Mouse (Mus musculus) limb, embryonic 14.5 days (tissue): ENCODE results near the gene Rbm4b. TPM values are rescaled to one million over a fixed set of nuclear protein-coding genes. Genes with fewer than 3 reads are reported as not detected.
"Not testable (repeated sequence)": the region's sequence is repeated elsewhere in the genome, so short reads cannot be mapped to it uniquely, and the experiment has no call there.

ENCODE experiments used
- ATAC-seq: fragments of 200-750 bp; cut with Nextera tagmentation; 2 replicates; pipeline ENCODE4 v1.8.0; 2017; ENCODE audit warnings: low read depth, moderate number of reproducible peaks, moderate TSS enrichment; ENCODE audit not compliant: low FRiP score
- DNase-seq: peaks from one replicate; pipeline ENCODE4 v3.0.0-alpha.2; 2015; ENCODE audit warnings: low spot score
- H3K27ac ChIP-seq: fragments of 300-500 bp; sonication (generic); replicated peaks from 2 replicates; pipeline ENCODE4 v1.5.1; 2014; ENCODE audit warnings: low read depth, mild to moderate bottlenecking, low read length, moderate library complexity, mixed read lengths
- H3K27me3 ChIP-seq: fragments of 300-500 bp; sonication (generic); 2 replicates; pipeline ENCODE4 v1.6.1; 2014; ENCODE audit warnings: low read length, mixed read lengths; ENCODE audit not compliant: control insufficient read depth, insufficient read depth
- H3K36me3 ChIP-seq: fragments of 300-500 bp; sonication (generic); 2 replicates; pipeline ENCODE4 v1.6.1; 2014; ENCODE audit warnings: mild to moderate bottlenecking, low read length, moderate library complexity, mixed read lengths; ENCODE audit not compliant: control insufficient read depth, insufficient read depth
- H3K4me1 ChIP-seq: fragments of 300-500 bp; sonication (generic); 2 replicates; pipeline ENCODE4 v1.6.1; 2014; ENCODE audit warnings: antibody characterized with exemption, low read length, mixed read lengths; ENCODE audit not compliant: control insufficient read depth, insufficient read depth
- H3K4me2 ChIP-seq: fragments of 300-500 bp; sonication (generic); replicated peaks from 2 replicates; pipeline ENCODE4 v1.6.1; 2014; ENCODE audit warnings: low read depth, mild to moderate bottlenecking, low read length, moderate library complexity; ENCODE audit not compliant: severe bottlenecking
- H3K4me3 ChIP-seq: fragments of 300-500 bp; sonication (generic); replicated peaks from 2 replicates; pipeline ENCODE4 v1.5.1; 2014; ENCODE audit warnings: low read length
- H3K9ac ChIP-seq: fragments of 300-500 bp; sonication (generic); 2 replicates; pipeline ENCODE4 v1.6.1; 2014; ENCODE audit warnings: mild to moderate bottlenecking, low read depth, low read length, moderate library complexity; ENCODE audit not compliant: severe bottlenecking
- H3K9me3 ChIP-seq: fragments of 300-500 bp; sonication (generic); 2 replicates; pipeline ENCODE4 v1.6.1; 2016; ENCODE audit warnings: low read length; ENCODE audit not compliant: control insufficient read depth
- POLR2A ChIP-seq: fragments of 200-500 bp; IDR thresholded peaks from 2 replicates; pipeline ENCODE4 v1.8.0; 2012; ENCODE audit warnings: inconsistent platforms, mild to moderate bottlenecking, moderate library complexity, borderline replicate concordance; ENCODE audit not compliant: insufficient read depth, insufficient read length; ENCODE audit errors: extremely low read depth
- WGBS: fragments of 180-500 bp; shearing (Covaris S2); extraction: QIAGEN DNeasy Blood & Tissue Kit; methylation state at CpG from one replicate; pipeline ENCODE4 v1.1.7; 2014; 5-methylcytosine and 5-hydroxymethylcytosine counted together
- polyA plus RNA-seq, 2 experiments: library from polyadenylated mRNA; depleted of rRNA in 1 of 2; stranded (reverse) in 1 of 2; unstranded in 1 of 2; fragments of >200 nt; fragmentation: Nextera tagmentation in 1 of 2; extraction: Ambion mirVana in 1 of 2; gene quantifications; 2 replicates each; pipeline versions ENCODE4 v1.2.1 to v1.2.3; 2012 to 2014

Gene Rbm4b
- polyA plus RNA-seq, 2 experiments, result 36.9 to 63.2 TPM

- peaks cover 21% of the 10 kb centered on the region for H3K4me1 ChIP-seq
- H3K4me2 ChIP-seq, result peak overlapping the region; percentile 93
- WGBS, result under 1% methylated on average over 14 of the region's 14 CpGs
- TF ChIP-seq POLR2A, result no peak
- H3K9ac ChIP-seq, result peak overlapping the region; percentile 88
- no peak for DNase-seq
- H3K9me3 ChIP-seq, result no peaks in the 10 kb centered on the region
- peak overlapping the region; percentile 91 for H3K4me3 ChIP-seq
- no peaks in the 10 kb centered on the region for H3K27me3 ChIP-seq
- no peaks in the 10 kb centered on the region; the same call in 1 of the 2 replicates for H3K36me3 ChIP-seq
- no peak for ATAC-seq
- H3K27ac ChIP-seq, result peak overlapping the region; percentile 95; the same call in 1 of the 2 replicates
These were observed 54.0 kb downstream of the Rbm4b start for GRCm38 (mm10) chr19:4810309-4810708.

GRCm38 (mm10) chr19:4810746-4811062, 54.4 kb downstream of the Rbm4b start:
- peak overlapping the region; percentile 88 for H3K9ac ChIP-seq
- DNase-seq (no peak), ATAC-seq (no peak)
- no peaks in the 10 kb centered on the region; the same call in 1 of the 2 replicates for H3K36me3 ChIP-seq
- TF ChIP-seq POLR2A, result no peak
- peak overlapping the region; percentile 93 for H3K4me2 ChIP-seq
- H3K9me3 ChIP-seq, result no peaks in the 10 kb centered on the region
- 0% methylated on average over 16 of the region's 17 CpGs for WGBS
- peaks cover 21% of the 10 kb centered on the region for H3K4me1 ChIP-seq
- H3K27ac ChIP-seq, result peak overlapping the region; percentile 95
- H3K4me3 ChIP-seq, result peak overlapping the region; percentile 91
- no peaks in the 10 kb centered on the region for H3K27me3 ChIP-seq

DNA sequence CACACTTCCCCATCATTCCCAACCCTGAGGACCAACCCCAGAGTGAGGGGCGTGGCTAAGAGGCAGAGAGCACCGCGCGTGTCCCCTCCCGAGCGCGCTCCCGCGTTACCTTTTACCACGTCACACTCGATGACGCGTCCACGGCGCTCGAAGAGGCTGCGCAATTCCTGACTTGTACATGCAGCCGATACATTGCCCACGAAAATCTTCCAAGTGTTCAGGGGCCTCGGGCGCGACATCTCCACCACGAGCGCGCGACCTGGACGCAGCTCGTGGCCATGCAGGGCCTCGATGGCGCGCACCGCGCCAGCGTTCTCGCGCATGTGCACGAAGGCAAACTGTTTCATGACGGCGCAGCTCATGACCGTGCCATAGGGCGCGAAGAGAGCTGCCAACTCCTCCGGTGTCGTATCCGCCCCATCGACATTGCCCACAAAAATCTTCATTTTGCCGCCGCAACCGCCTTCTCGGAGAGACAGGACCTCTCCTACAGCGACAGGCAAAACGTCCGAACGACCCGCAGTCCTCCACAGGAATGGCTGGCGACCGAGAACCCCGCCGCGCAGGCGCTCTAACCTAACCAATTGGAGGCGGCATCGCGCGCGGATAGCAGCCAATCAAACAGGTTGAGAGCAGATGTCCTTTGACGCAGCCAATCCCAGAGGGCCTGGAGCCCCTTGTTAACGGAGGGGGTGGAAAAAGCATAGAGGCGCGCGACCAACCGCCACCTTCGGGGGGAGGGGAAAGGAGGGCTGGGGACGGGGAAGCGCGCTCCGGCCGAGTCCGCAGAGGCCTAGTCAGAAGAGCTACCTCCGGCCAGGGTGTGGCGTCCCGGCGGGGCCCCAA, 55.0 kb downstream of the Rbm4b start, which contains the start of the genes Gm21992 and Rbm14:
Gene Gm21992, minus strand, starts transcription at position 550 of the 846 bp plus-strand sequence.
Gene Rbm14, minus strand, starts transcription at position 572 of the 846 bp plus-strand sequence.
- H3K27ac ChIP-seq, result peak within 1 kb of the TSS; percentile 95
- DNase-seq (peak; percentile 99), ATAC-seq (peak; percentile 98)
- peak; percentile 95; the same call in 1 of the 2 replicates for TF ChIP-seq POLR2A
- H3K4me1 ChIP-seq, result peaks cover 21% of the 10 kb centered on the region
- H3K9me3 ChIP-seq, result no peaks in the 10 kb centered on the region
- H3K4me2 ChIP-seq, result peak within 1 kb of the TSS; percentile 93
- H3K4me3 ChIP-seq, result peak within 1 kb of the TSS; percentile 91
- H3K36me3 ChIP-seq, result no peaks in the 10 kb centered on the region
- under 1% methylated on average over 83 of the region's 83 CpGs for WGBS
- H3K9ac ChIP-seq, result peak within 1 kb of the TSS; percentile 88
- H3K27me3 ChIP-seq, result no peaks in the 10 kb centered on the region

DNA sequence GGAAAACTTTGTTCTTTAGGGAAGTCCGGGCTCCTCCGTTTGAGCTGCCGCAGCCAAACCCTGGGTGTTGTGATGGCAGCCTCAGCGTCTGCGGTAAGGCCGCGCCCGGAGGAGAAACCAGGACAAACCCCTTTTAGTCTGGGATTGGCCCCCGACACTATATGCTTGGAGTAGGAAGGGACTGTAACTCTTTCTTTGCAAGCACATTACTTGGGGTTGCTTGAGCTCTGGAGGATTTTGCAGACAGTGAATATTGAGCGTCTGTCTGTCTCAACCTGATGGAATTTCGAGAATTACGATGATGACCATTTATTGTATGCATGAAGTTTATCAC, 55.6 kb downstream of the Rbm4b start:
- Histone ChIP-seq H3K9ac (peak overlapping the region; percentile 88), H3K27ac (peak overlapping the region; percentile 95), H3K4me1 (peaks cover 21% of the 10 kb centered on the region), H3K4me3 (peak overlapping the region; percentile 91), H3K36me3 (no peaks in the 10 kb centered on the region), H3K9me3 (no peaks in the 10 kb centered on the region), H3K27me3 (no peaks in the 10 kb centered on the region), H3K4me2 (peak overlapping the region; percentile 93)
- peak; percentile 68 for ATAC-seq
- no peak for DNase-seq
- 3% methylated on average over 12 of the region's 12 CpGs for WGBS
- TF ChIP-seq POLR2A, result no peak

DNA sequence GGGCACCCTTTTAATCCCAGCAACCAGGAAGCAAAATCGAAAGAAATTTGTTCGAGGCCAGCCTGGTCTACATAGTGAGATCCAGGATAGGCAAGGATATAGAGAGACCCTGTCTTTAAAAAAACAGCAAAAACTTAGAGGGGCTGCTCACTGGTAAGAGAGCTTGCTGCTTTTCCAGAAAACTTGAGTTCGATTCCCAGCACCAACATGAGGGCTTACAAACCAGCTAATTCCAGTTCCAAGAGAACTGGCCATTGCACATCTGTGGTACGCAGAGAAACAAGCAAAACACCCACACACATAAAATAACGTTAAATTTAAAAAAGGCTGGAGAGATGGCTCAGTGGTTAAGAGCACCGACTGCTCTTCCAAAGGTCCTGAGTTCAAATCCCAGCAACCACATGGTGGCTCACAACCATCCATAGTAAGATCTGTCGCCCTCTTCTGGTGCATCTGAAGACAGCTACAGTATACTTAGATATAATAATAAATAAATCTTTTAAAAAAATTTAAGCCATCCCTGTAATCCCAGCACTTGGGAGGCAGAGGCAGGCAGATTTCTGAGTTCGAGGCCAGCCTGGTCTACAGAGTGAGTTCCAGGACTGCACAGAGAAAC, 56.1 kb downstream of the Rbm4b start:
- Histone ChIP-seq H3K4me3 (peak overlapping the region; percentile 91), H3K9ac (peak overlapping the region; percentile 88), H3K4me1 (peaks cover 21% of the 10 kb centered on the region), H3K27ac (peak overlapping the region; percentile 95), H3K4me2 (peak overlapping the region; percentile 93)
- H3K27me3 ChIP-seq, DNase-seq, ATAC-seq, H3K36me3 ChIP-seq, H3K9me3 ChIP-seq: not testable (repeated sequence)
- WGBS, result 76% methylated on average over 8 of the region's 8 CpGs
